Mouse (Mus musculus): ENCODE results near the gene Nlrp6. TPM values are rescaled to one million over a fixed set of nuclear protein-coding genes. Genes with fewer than 3 reads are reported as not detected.
"Not testable (repeated sequence)": the region's sequence is repeated elsewhere in the genome, so short reads cannot be mapped to it uniquely, and the experiment has no call there.

Gene Nlrp6
- polyA plus RNA-seq, 1 experiment = 0.18 TPM

DNA sequence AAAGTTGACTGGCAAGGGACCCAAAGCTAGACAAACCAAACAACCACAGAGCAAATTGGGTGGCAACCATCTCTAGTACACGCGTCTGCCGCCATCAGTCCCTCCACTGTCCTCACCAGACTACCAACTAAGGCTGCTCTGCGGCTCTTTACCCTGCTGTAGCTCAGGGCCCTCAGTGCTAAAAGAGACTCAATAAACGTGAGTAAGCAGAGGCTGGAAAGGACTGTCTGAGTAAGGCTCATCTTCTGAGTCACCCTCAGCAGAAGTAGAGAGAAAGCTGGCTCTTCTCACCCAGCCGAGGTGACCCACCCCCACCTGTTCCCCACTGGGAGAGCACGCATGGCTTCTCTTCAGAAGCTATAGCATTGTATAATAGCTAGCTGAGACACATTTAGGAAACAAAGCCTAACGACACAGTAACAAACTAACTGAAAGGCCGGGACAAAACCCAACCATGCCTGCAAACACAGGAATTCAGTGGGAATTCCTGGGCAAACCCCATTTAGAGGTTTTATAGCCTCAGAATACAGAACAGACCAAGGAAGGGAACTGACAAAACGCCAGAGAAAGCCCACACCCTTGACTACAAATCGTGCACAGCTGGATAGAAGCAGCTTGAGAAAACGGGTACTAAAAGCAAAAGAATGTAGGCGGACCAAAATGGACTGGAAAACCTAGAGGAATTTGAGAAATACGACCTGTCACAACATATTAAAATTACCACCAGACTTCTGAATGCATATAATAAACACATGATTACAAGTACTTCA is 52.9 kb downstream of the Nlrp6 start:
- TF ChIP-seq CTCF (IDR thresholded peaks at IDR 0.05; ENCODE audit: borderline replicate concordance, insufficient read depth, low read depth, low read length) = no peak
- no peak for TF ChIP-seq POLR2A (IDR thresholded peaks at IDR 0.05; ENCODE audit: borderline replicate concordance, insufficient read depth, low read length)
- Histone ChIP-seq H3K27me3 (ENCODE audit: control insufficient read depth, insufficient read depth, low read length) (no peaks in the 10 kb centered on the region), H3K4me3 (replicated peaks; ENCODE audit: insufficient read depth, low read depth, low read length) (no peak overlapping the region), H3K27ac (ENCODE audit: insufficient read depth, low read length) (no peak overlapping the region), H3K4me1 (ENCODE audit: control insufficient read depth, insufficient read depth, low read length) (no peaks in the 10 kb centered on the region)
- 33% methylated on average over 14 of the region's 14 CpGs for WGBS
- DNase-seq = no peak

DNA sequence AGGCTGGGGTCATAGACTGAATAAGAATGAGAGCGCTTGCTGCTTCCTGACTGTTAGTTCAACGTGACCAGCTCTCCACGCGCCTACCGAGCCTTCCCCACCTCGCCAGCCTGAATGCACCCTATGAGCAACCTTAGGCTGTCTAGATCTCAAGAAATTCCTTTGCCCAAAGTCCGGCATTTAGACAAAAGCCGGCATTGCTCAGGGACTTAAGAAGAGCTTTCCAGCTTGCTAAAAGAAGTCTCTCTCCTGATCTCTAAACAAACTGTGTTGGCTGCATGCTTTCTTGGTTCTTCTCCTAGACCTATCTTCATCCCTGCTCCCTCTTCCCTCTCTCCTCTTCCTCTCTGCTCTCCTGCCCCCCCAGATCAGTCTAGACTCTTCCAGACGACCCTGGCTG is 54.2 kb downstream of the Nlrp6 start:
- no peak for TF ChIP-seq CTCF (IDR thresholded peaks at IDR 0.05; ENCODE audit: borderline replicate concordance, insufficient read depth, low read depth, low read length)
- no peak for TF ChIP-seq POLR2A (IDR thresholded peaks at IDR 0.05; ENCODE audit: borderline replicate concordance, insufficient read depth, low read length)
- Histone ChIP-seq H3K27me3 (ENCODE audit: control insufficient read depth, insufficient read depth, low read length) (no peaks in the 10 kb centered on the region), H3K4me1 (ENCODE audit: control insufficient read depth, insufficient read depth, low read length) (no peaks in the 10 kb centered on the region), H3K4me3 (replicated peaks; ENCODE audit: insufficient read depth, low read depth, low read length) (no peak overlapping the region), H3K27ac (ENCODE audit: insufficient read depth, low read length) (no peak overlapping the region)
- 20% methylated on average over 9 of the region's 9 CpGs for WGBS
- no peak for DNase-seq

DNA sequence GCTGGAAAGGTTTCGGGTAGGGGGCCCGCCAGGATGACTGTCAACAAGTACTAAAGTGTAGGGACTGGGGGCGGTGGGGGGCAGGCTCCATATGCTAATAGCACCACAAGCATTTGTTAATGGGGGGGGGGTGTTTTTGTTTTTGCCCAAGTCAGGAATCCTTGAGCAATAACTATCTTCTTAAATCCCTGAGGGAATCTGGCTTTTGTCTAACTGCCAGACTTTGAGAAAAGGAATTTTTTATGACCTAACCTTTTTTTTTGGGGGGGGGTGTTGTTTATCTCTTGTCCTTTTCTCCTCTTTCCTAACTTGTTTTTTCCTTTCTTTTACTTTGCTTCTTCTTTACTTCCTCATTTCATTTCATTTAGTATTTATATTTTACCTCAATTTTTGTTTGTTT is 54.8 kb downstream of the Nlrp6 start:
- H3K27ac ChIP-seq (ENCODE audit: insufficient read depth, low read length) = no peak overlapping the region
- no peaks in the 10 kb centered on the region for H3K4me1 ChIP-seq (ENCODE audit: control insufficient read depth, insufficient read depth, low read length)
- DNase-seq = no peak
- H3K27me3 ChIP-seq (ENCODE audit: control insufficient read depth, insufficient read depth, low read length) = no peaks in the 10 kb centered on the region
- WGBS = 28% methylated on average over 3 of the region's 3 CpGs
- H3K4me3 ChIP-seq (replicated peaks; ENCODE audit: insufficient read depth, low read depth, low read length) = no peak overlapping the region
- TF ChIP-seq CTCF (IDR thresholded peaks at IDR 0.05; ENCODE audit: borderline replicate concordance, insufficient read depth, low read depth, low read length) = no peak
- no peak for TF ChIP-seq POLR2A (IDR thresholded peaks at IDR 0.05; ENCODE audit: borderline replicate concordance, insufficient read depth, low read length)

DNA sequence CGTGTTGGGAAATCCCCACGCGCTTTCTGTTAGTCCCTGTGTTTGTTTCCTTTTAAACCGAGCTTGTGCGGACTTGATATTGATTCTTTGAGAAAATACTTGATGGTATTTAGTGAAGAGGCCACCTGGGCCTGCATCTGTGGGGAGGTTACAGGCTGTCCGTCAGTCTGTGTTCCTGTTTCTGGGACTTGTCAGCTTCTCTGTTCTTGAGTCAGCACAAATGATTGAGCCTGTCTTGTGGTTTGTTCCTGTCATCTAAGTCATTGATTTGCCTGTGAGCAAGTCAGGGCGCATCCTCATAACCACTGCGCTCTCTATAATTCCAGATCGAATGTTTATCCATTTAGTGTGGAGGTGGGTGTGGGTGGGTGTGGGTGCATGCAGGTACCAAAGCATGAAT is 56.0 kb downstream of the Nlrp6 start:
- not testable (repeated sequence) for H3K4me1 ChIP-seq (ENCODE audit: control insufficient read depth, insufficient read depth, low read length); DNase-seq; H3K27ac ChIP-seq (ENCODE audit: insufficient read depth, low read length); H3K4me3 ChIP-seq (replicated peaks; ENCODE audit: insufficient read depth, low read depth, low read length); H3K27me3 ChIP-seq (ENCODE audit: control insufficient read depth, insufficient read depth, low read length)
- 95% methylated on average over 9 of the region's 9 CpGs for WGBS

Other genes starting within 250 kb of the Nlrp6 start
- not detected in 2 replicates for gene Olfr45, start 239.0 kb upstream of the Nlrp6 start, polyA plus RNA-seq (2012; rRNA removed)
- not detected in 2 replicates for gene Olfr541, start 223.6 kb upstream of the Nlrp6 start, polyA plus RNA-seq (2012; rRNA removed)
- gene Cyp2e1, start 157.2 kb upstream of the Nlrp6 start, polyA plus RNA-seq (2012; rRNA removed) = 0.18 and 0.25 TPM in 2 replicates
- 0.11 and 0.79 TPM in 2 replicates for gene Syce1, start 133.1 kb upstream of the Nlrp6 start, polyA plus RNA-seq (2012; rRNA removed)
- 13.2 and 14.5 TPM in 2 replicates for gene Zfp941, start 98.7 kb upstream of the Nlrp6 start, polyA plus RNA-seq (2012; rRNA removed)
- gene Urah, start 85.9 kb upstream of the Nlrp6 start, polyA plus RNA-seq (2012; rRNA removed) = 0.38 and 0.62 TPM in 2 replicates
- not detected in 2 replicates for gene Scgb1c1, start 75.4 kb upstream of the Nlrp6 start, polyA plus RNA-seq (2012; rRNA removed)
- 0.13 TPM in 1 of 2 replicates, not detected in the other for gene Odf3, start 73.1 kb upstream of the Nlrp6 start, polyA plus RNA-seq (2012; rRNA removed)
- gene Gm45785, start 64.6 kb upstream of the Nlrp6 start, polyA plus RNA-seq (2012; rRNA removed) = 0.15 and 0.25 TPM in 2 replicates
- gene Ric8a, start 63.9 kb upstream of the Nlrp6 start, polyA plus RNA-seq (2012; rRNA removed) = 71.1 and 74.7 TPM in 2 replicates
- 30.8 TPM in 2 replicates for gene Bet1l, start 63.3 kb upstream of the Nlrp6 start, polyA plus RNA-seq (2012; rRNA removed)
- gene Psmd13, start 38.9 kb upstream of the Nlrp6 start, polyA plus RNA-seq (2012; rRNA removed) = 107 and 109 TPM in 2 replicates
- 93.6 and 99.4 TPM in 2 replicates for gene Sirt3, start 38.6 kb upstream of the Nlrp6 start, polyA plus RNA-seq (2012; rRNA removed)
- 4.9 and 7.9 TPM in 2 replicates for gene Cox8b, start 20.5 kb upstream of the Nlrp6 start, polyA plus RNA-seq (2012; rRNA removed)
- gene Pgghg, start 20.5 kb downstream of the Nlrp6 start, polyA plus RNA-seq (2012; rRNA removed) = 5.6 and 6.6 TPM in 2 replicates
- gene Ifitm5, start 29.4 kb downstream of the Nlrp6 start, polyA plus RNA-seq (2012; rRNA removed) = 0.16 TPM in 1 of 2 replicates, not detected in the other
- gene Gm45717, start 35.0 kb downstream of the Nlrp6 start, polyA plus RNA-seq (2012; rRNA removed) = not detected in 2 replicates
- 31.7 and 35.3 TPM in 2 replicates for gene Ifitm2, start 35.1 kb downstream of the Nlrp6 start, polyA plus RNA-seq (2012; rRNA removed)
- gene Ifitm1, start 46.3 kb downstream of the Nlrp6 start, polyA plus RNA-seq (2012; rRNA removed) = 19.9 and 20.0 TPM in 2 replicates
- gene Ifitm3, start 89.9 kb downstream of the Nlrp6 start, polyA plus RNA-seq (2012; rRNA removed) = 44.4 and 47.9 TPM in 2 replicates
- gene Ifitm6, start 97.0 kb downstream of the Nlrp6 start, polyA plus RNA-seq (2012; rRNA removed) = 0.56 and 0.87 TPM in 2 replicates
- not detected in 2 replicates for gene Gm17387, start 108.2 kb downstream of the Nlrp6 start, polyA plus RNA-seq (2012; rRNA removed)
- gene B4galnt4, start 140.2 kb downstream of the Nlrp6 start, polyA plus RNA-seq (2012; rRNA removed) = 79.0 and 90.6 TPM in 2 replicates
- 9.6 and 11.2 TPM in 2 replicates for gene Pkp3, start 157.3 kb downstream of the Nlrp6 start, polyA plus RNA-seq (2012; rRNA removed)
- gene Sigirr, start 179.7 kb downstream of the Nlrp6 start, polyA plus RNA-seq (2012; rRNA removed) = 2.8 and 4.1 TPM in 2 replicates
- 0.08 TPM in 1 of 2 replicates, not detected in the other for gene Ano9, start 196.9 kb downstream of the Nlrp6 start, polyA plus RNA-seq (2012; rRNA removed)
- 62.4 and 64.2 TPM in 2 replicates for gene Ptdss2, start 201.5 kb downstream of the Nlrp6 start, polyA plus RNA-seq (2012; rRNA removed)